Mouse (Mus musculus): ENCODE measurements around the gene Fam76a. TPM values are rescaled to one million over a fixed set of nuclear protein-coding genes. Genes with fewer than 3 reads are reported as not detected.

Fam76a gene
- polyA plus RNA-seq, 1 experiment: 111 TPM

DNA sequence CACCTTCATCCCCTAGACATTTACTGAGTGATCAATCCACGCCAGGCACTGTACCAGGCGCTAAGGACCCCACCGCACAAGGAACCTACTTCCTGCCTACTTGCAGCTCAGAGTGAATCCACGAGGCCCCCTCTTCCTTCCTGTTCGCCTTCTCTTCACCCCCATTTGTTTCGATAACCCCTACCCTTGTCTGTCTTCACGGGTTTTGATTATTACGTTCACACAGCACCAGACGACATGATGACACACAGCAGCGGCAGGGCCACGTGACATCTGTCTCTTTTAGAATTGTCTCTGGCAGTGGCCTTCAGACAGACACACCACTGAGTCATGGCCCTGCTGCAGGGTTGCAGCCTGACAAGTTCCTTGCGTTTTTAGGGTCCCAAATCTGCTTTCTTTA lies 21.7 kb upstream of the Fam76a start:
- Histone ChIP-seq H3K27me3 (ENCODE audit: control insufficient read depth, insufficient read depth, low read length) (no peaks in the 10 kb centered on the region), H3K36me3 (ENCODE audit: control insufficient read depth, insufficient read depth, low read length) (no peaks in the 10 kb centered on the region), H3K4me3 (ENCODE audit: control insufficient read depth, low read depth, low read length) (no peak overlapping the region), H3K27ac (ENCODE audit: control insufficient read depth, insufficient read depth, low read depth, low read length) (no peak overlapping the region), H3K4me1 (ENCODE audit: control insufficient read depth, insufficient read depth, low read length) (peaks cover 20% of the 10 kb centered on the region)
- no peak for TF ChIP-seq POLR2A (IDR thresholded peaks at IDR 0.05; ENCODE audit: control insufficient read depth, low read depth, low read length)
- TF ChIP-seq CTCF (IDR thresholded peaks at IDR 0.05; ENCODE audit: control insufficient read depth, insufficient read depth, insufficient replicate concordance, low read depth, low read length): no peak

- Histone ChIP-seq H3K27ac (ENCODE audit: control insufficient read depth, insufficient read depth, low read depth, low read length) (no peak overlapping the region), H3K4me1 (ENCODE audit: control insufficient read depth, insufficient read depth, low read length) (peaks cover 20% of the 10 kb centered on the region), H3K4me3 (ENCODE audit: control insufficient read depth, low read depth, low read length) (no peak overlapping the region), H3K36me3 (ENCODE audit: control insufficient read depth, insufficient read depth, low read length) (no peaks in the 10 kb centered on the region), H3K27me3 (ENCODE audit: control insufficient read depth, insufficient read depth, low read length) (no peaks in the 10 kb centered on the region)
- TF ChIP-seq POLR2A (IDR thresholded peaks at IDR 0.05; ENCODE audit: control insufficient read depth, low read depth, low read length) (no peak), CTCF (IDR thresholded peaks at IDR 0.05; ENCODE audit: control insufficient read depth, insufficient read depth, insufficient replicate concordance, low read depth, low read length) (no peak)
Measured at GRCm38 (mm10) chr4:132943088-132943487, 20.7 kb upstream of the Fam76a start.

GRCm38 (mm10) chr4:132941012-132941729 lies 18.8 kb upstream of the Fam76a start:
- Histone ChIP-seq H3K4me3 (ENCODE audit: control insufficient read depth, low read depth, low read length) (no peak overlapping the region; the same call in 1 of the 2 replicates), H3K27me3 (ENCODE audit: control insufficient read depth, insufficient read depth, low read length) (no peaks in the 10 kb centered on the region), H3K27ac (ENCODE audit: control insufficient read depth, insufficient read depth, low read depth, low read length) (no peak overlapping the region), H3K4me1 (ENCODE audit: control insufficient read depth, insufficient read depth, low read length) (peaks cover 12% of the 10 kb centered on the region), H3K36me3 (ENCODE audit: control insufficient read depth, insufficient read depth, low read length) (no peaks in the 10 kb centered on the region)
- TF ChIP-seq POLR2A (IDR thresholded peaks at IDR 0.05; ENCODE audit: control insufficient read depth, low read depth, low read length) (no peak), CTCF (IDR thresholded peaks at IDR 0.05; ENCODE audit: control insufficient read depth, insufficient read depth, insufficient replicate concordance, low read depth, low read length) (no peak)

DNA sequence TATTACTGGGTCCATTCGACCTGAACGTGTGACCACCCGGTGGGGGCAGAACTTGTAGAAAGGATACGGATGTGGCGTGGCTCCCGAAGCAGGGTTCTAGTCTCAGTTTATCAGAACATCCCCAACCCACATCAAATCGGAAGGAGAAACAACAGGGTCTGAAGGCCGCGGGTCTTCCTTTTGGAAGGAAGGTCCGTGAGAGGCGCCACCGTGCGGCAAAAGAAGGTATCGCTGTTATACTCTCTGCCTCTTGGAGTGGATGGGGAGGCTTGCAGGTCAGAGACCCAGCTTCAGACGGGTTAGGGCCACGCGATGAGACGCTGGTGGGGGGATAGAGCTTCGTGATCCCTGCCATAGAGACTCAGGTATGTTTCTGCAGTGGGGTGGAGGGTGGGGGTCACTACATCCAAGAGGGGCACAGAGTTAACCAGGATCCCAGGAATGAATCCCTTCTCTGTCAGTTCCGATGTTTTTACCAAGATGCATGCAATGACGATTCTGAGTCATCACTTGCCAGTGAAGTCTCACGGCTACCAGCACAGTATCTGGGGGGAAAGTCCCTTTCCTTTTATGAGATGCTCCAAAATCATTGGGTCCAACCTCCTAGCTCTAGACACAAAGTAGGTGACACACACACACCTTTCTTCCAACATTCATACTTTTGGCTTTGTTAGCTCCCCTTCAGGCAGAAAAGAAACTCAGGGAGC lies 17.2 kb upstream of the Fam76a start:
- H3K36me3 ChIP-seq (ENCODE audit: control insufficient read depth, insufficient read depth, low read length): no peaks in the 10 kb centered on the region
- no peak overlapping the region for H3K27ac ChIP-seq (ENCODE audit: control insufficient read depth, insufficient read depth, low read depth, low read length)
- H3K4me3 ChIP-seq (ENCODE audit: control insufficient read depth, low read depth, low read length): peak overlapping the region; percentile 12

GRCm38 (mm10) chr4:132938181-132938941 lies 16.0 kb upstream of the Fam76a start:
- Histone ChIP-seq H3K27ac (ENCODE audit: control insufficient read depth, insufficient read depth, low read depth, low read length) (no peak overlapping the region), H3K27me3 (ENCODE audit: control insufficient read depth, insufficient read depth, low read length) (no peaks in the 10 kb centered on the region), H3K4me3 (ENCODE audit: control insufficient read depth, low read depth, low read length) (no peak overlapping the region), H3K36me3 (ENCODE audit: control insufficient read depth, insufficient read depth, low read length) (no peaks in the 10 kb centered on the region), H3K4me1 (ENCODE audit: control insufficient read depth, insufficient read depth, low read length) (peaks cover 8% of the 10 kb centered on the region)
- TF ChIP-seq POLR2A (IDR thresholded peaks at IDR 0.05; ENCODE audit: control insufficient read depth, low read depth, low read length): no peak
- no peak for TF ChIP-seq CTCF (IDR thresholded peaks at IDR 0.05; ENCODE audit: control insufficient read depth, insufficient read depth, insufficient replicate concordance, low read depth, low read length)

More for the DNA sequence above, 17.2 kb upstream of the Fam76a start:
- no peak for TF ChIP-seq POLR2A (IDR thresholded peaks at IDR 0.05; ENCODE audit: control insufficient read depth, low read depth, low read length)
- peak; percentile 92 for TF ChIP-seq CTCF (IDR thresholded peaks at IDR 0.05; ENCODE audit: control insufficient read depth, insufficient read depth, insufficient replicate concordance, low read depth, low read length)
- H3K27me3 ChIP-seq (ENCODE audit: control insufficient read depth, insufficient read depth, low read length): no peaks in the 10 kb centered on the region
- peaks cover 7% of the 10 kb centered on the region for H3K4me1 ChIP-seq (ENCODE audit: control insufficient read depth, insufficient read depth, low read length)

DNA sequence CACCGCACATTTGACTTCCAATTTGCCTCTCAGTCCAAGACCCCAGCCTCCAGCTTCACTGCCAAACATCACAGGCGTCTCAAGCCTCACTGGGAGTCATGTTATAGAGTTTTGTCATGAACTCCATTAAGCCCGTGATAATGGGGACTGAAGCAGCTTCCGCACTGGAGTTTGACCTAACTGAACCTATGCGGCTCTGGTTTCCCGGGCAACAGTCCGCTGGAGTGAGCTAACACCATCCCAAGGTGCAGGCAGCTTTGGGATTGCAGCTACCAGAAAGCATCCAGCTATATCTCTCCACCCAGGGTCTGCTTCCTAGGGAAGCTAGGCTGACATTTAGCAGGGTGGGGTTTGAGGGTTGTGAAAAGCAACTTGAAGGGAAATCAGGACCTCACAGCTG lies 12.3 kb upstream of the Fam76a start:
- Histone ChIP-seq H3K36me3 (ENCODE audit: control insufficient read depth, insufficient read depth, low read length) (no peaks in the 10 kb centered on the region), H3K4me1 (ENCODE audit: control insufficient read depth, insufficient read depth, low read length) (peaks cover 11% of the 10 kb centered on the region), H3K27ac (ENCODE audit: control insufficient read depth, insufficient read depth, low read depth, low read length) (no peak overlapping the region), H3K27me3 (ENCODE audit: control insufficient read depth, insufficient read depth, low read length) (no peaks in the 10 kb centered on the region), H3K4me3 (ENCODE audit: control insufficient read depth, low read depth, low read length) (no peak overlapping the region)
- TF ChIP-seq CTCF (IDR thresholded peaks at IDR 0.05; ENCODE audit: control insufficient read depth, insufficient read depth, insufficient replicate concordance, low read depth, low read length) (no peak), POLR2A (IDR thresholded peaks at IDR 0.05; ENCODE audit: control insufficient read depth, low read depth, low read length) (no peak)

Measured in testis, adult 2 months (tissue).